Mouse (Mus musculus) cortical plate, adult 2 months (tissue): ENCODE measurements around the gene Klhl25.

Source experiments
- CTCF ChIP-seq: fragments of 200-500 bp; IDR thresholded peaks from 2 replicates; pipeline ENCODE4 v1.5.1; 2011; ENCODE audit warnings: mild to moderate bottlenecking, control low read depth, low read length; ENCODE audit not compliant: insufficient read depth; ENCODE audit errors: extremely low read depth
- POLR2A ChIP-seq: fragments of 200-500 bp; IDR thresholded peaks from 2 replicates; pipeline ENCODE4 v1.6.1; 2011; ENCODE audit warnings: mild to moderate bottlenecking, low read length, control low read depth; ENCODE audit not compliant: insufficient read depth; ENCODE audit errors: extremely low read depth

- TF ChIP-seq CTCF (no peak), POLR2A (no peak)
Observed at GRCm38 (mm10) chr7:75854231-75854925, 6.3 kb downstream of the Klhl25 start.
